26 mouse cellular contexts compared by ENCODE assay signal in genomic region chr11:102352378-102352777, GRCm38 (mm10). TPM values are rescaled to one million over a fixed set of nuclear protein-coding genes. Genes with fewer than 3 reads are reported as not detected.
DNase-seq lines count a peak whose midpoint lies in the region; ATAC-seq and TF ChIP-seq lines count a peak whose summit lies in the region.
"Had no signal": no experiment of that assay in that cellular context is flagged by ENCODE, and none has a peak within 500 bp of the region (broad histone marks: within the 10 kb centered on the region; RNA-seq: fewer than 3 reads in every experiment).

No protein-coding gene starts in this region.

- no peak for TF ChIP-seq EP300 in liver, postnatal 0 days (IDR thresholded peaks at IDR 0.05; ENCODE audit: low read depth)

- peaks cover 41% of the 10 kb centered on the region; the same call in 1 of the 2 replicates for H3K27me3 ChIP-seq in limb, embryonic 12.5 days
- peaks cover 28% of the 10 kb centered on the region for H3K27me3 ChIP-seq in limb, embryonic 10.5 days (ENCODE audit: low read depth, poor library complexity, severe bottlenecking)
- H3K27me3 ChIP-seq in liver, embryonic 13.5 days, result peaks cover 46% of the 10 kb centered on the region
- H3K27me3 ChIP-seq in liver, postnatal 0 days (ENCODE audit: insufficient read depth, low read length), result 0 out of 2 replicates have a peak, but pooled peaks cover 7% of the 10 kb centered on the region
- H3K27me3 ChIP-seq: stomach, embryonic 15.5 days had no signal

- no peak overlapping the region for H3K4me2 ChIP-seq in limb, embryonic 12.5 days
- H3K4me2 ChIP-seq in liver, embryonic 13.5 days, result peak overlapping the region; percentile 41
- H3K4me2 ChIP-seq in liver, postnatal 0 days (ENCODE audit: low read depth, low read length), result no peak overlapping the region
- H3K4me2 ChIP-seq: embryonic facial prominence, embryonic 13.5 days; forebrain, embryonic 13.5 days; limb, embryonic 15.5 days; midbrain, embryonic 11.5 days; stomach, embryonic 15.5 days had no signal

- WGBS in limb, embryonic 12.5 days, result 64% methylated on average over 5 of the region's 5 CpGs
- WGBS in limb, embryonic 10.5 days, result 62% methylated on average over 5 of the region's 5 CpGs
- 53% methylated on average over 5 of the region's 5 CpGs for WGBS in liver, embryonic 13.5 days (ENCODE audit: insufficient replicate concordance)
- 55% methylated on average over 5 of the region's 5 CpGs for WGBS in liver, postnatal 0 days (ENCODE audit: insufficient replicate concordance)

- TF ChIP-seq CTCF in liver, postnatal 0 days (IDR thresholded peaks at IDR 0.05; ENCODE audit: low read depth), result no peak

- no peak for ATAC-seq in cerebellum, adult (ENCODE audit: insufficient number of reproducible peaks, low FRiP score, low TSS enrichment)
- ATAC-seq in limb, embryonic 12.5 days (ENCODE audit: insufficient number of reproducible peaks, insufficient read depth, low FRiP score, low TSS enrichment, low read depth), result no peak
- no peak for ATAC-seq in liver, embryonic 13.5 days (ENCODE audit: low read depth)
- no peak for ATAC-seq in liver, postnatal 0 days
- ATAC-seq: forebrain, embryonic 13.5 days; hindbrain, embryonic 16.5 days; midbrain, embryonic 16.5 days had no signal

- DNase-seq in cerebellum, postnatal 25 days, result peak; percentile 20 to 45
- DNase-seq in limb, embryonic 10.5 days (ENCODE audit: low spot score), result no peak
- no peak for DNase-seq in liver, embryonic 13.5 days
- DNase-seq in liver, postnatal 0 days, result peak; percentile 36
- no peak for DNase-seq in frontal cortex, postnatal 10 days (ENCODE audit: low spot score in 2 of 2)
- DNase-seq: adrenal gland, postnatal 25 days; B cell, adult 2 months; gastrocnemius, postnatal 25 days; heart, adult 2 months; heart, postnatal 14 days; kidney, adult 18-20 months; kidney, postnatal 36 days; lung, postnatal 36 days; right cerebral cortex, postnatal 25 days; thymus, postnatal 14 days had no signal

- no peaks in the 10 kb centered on the region for H3K9me3 ChIP-seq in limb, embryonic 12.5 days
- H3K9me3 ChIP-seq in limb, embryonic 10.5 days (replicated peaks), result no peaks in the 10 kb centered on the region
- no peaks in the 10 kb centered on the region for H3K9me3 ChIP-seq in liver, embryonic 13.5 days (replicated peaks)
- no peaks in the 10 kb centered on the region for H3K9me3 ChIP-seq in liver, postnatal 0 days (ENCODE audit: low read length)
- H3K9me3 ChIP-seq: embryonic facial prominence, embryonic 13.5 days; forebrain, embryonic 13.5 days; limb, embryonic 15.5 days; stomach, embryonic 15.5 days had no signal

- no peak overlapping the region for H3K27ac ChIP-seq in limb, embryonic 12.5 days
- H3K27ac ChIP-seq in limb, embryonic 10.5 days, result no peak overlapping the region
- peak overlapping the region; percentile 80 for H3K27ac ChIP-seq in liver, embryonic 13.5 days
- H3K27ac ChIP-seq in liver, postnatal 0 days (ENCODE audit: low read depth), result no peak overlapping the region
- H3K27ac ChIP-seq: embryonic facial prominence, embryonic 13.5 days; forebrain, embryonic 13.5 days; heart, adult 2 months; layer of hippocampus, adult 2 months; limb, embryonic 15.5 days; stomach, embryonic 15.5 days had no signal

- H3K4me1 ChIP-seq in limb, embryonic 12.5 days (replicated peaks), result peaks cover 3% of the 10 kb centered on the region; the same call in 1 of the 2 replicates
- no peaks in the 10 kb centered on the region for H3K4me1 ChIP-seq in limb, embryonic 10.5 days
- peaks cover 87% of the 10 kb centered on the region for H3K4me1 ChIP-seq in liver, embryonic 13.5 days (replicated peaks)
- H3K4me1 ChIP-seq in liver, postnatal 0 days (ENCODE audit: insufficient read depth), result no peaks in the 10 kb centered on the region; the same call in 1 of the 2 replicates
- H3K4me1 ChIP-seq: embryonic facial prominence, embryonic 13.5 days; forebrain, embryonic 13.5 days; stomach, embryonic 15.5 days had no signal

- H3K4me3 ChIP-seq in limb, embryonic 12.5 days (replicated peaks), result no peak overlapping the region
- H3K4me3 ChIP-seq in limb, embryonic 10.5 days, result no peak overlapping the region
- H3K4me3 ChIP-seq in liver, embryonic 13.5 days (replicated peaks), result peak overlapping the region; percentile 28
- H3K4me3 ChIP-seq in liver, postnatal 0 days (ENCODE audit: low read depth, low read length), result no peak overlapping the region
- H3K4me3 ChIP-seq: embryonic facial prominence, embryonic 13.5 days; forebrain, embryonic 13.5 days; heart, adult 2 months; layer of hippocampus, adult 2 months; limb, embryonic 15.5 days; stomach, embryonic 15.5 days had no signal

- H3K9ac ChIP-seq in limb, embryonic 12.5 days (replicated peaks), result 0 out of 2 replicates have a peak overlapping the region, but pooled peaks have one; percentile 12
- H3K9ac ChIP-seq in liver, embryonic 13.5 days, result peak overlapping the region; percentile 51; the same call in 1 of the 2 replicates
- H3K9ac ChIP-seq in liver, postnatal 0 days (replicated peaks), result no peak overlapping the region
- H3K9ac ChIP-seq: embryonic facial prominence, embryonic 13.5 days; forebrain, embryonic 13.5 days; limb, embryonic 15.5 days; stomach, embryonic 15.5 days had no signal

- no peaks in the 10 kb centered on the region for H3K36me3 ChIP-seq in limb, embryonic 12.5 days
- no peaks in the 10 kb centered on the region for H3K36me3 ChIP-seq in limb, embryonic 10.5 days
- H3K36me3 ChIP-seq in liver, embryonic 13.5 days, result peaks cover 91% of the 10 kb centered on the region
- H3K36me3 ChIP-seq in liver, postnatal 0 days (replicated peaks; ENCODE audit: insufficient read depth, low read length), result peaks cover 75% of the 10 kb centered on the region
- H3K36me3 ChIP-seq: embryonic facial prominence, embryonic 13.5 days; limb, embryonic 15.5 days; stomach, embryonic 15.5 days had no signal

RNA-seq across cellular contexts. Expression of gene Slc4a1, which starts 13.6 kb away (rescaled TPM):
- polyA plus RNA-seq in limb, embryonic 12.5 days (2016; fragmentation: Nextera tagmentation; extraction: Ambion mirVana), result 22.6 and 25.0 TPM in 2 replicates
- polyA plus RNA-seq in limb, embryonic 10.5 days (2016; fragmentation: Nextera tagmentation; extraction: Ambion mirVana), result 34.5 and 37.2 TPM in 2 replicates
- 734 and 914 TPM in 2 replicates for polyA plus RNA-seq in liver, embryonic 13.5 days (2015; fragmentation: Nextera tagmentation; extraction: Ambion mirVana)
- polyA plus RNA-seq in liver, postnatal 0 days (2015; fragmentation: Nextera tagmentation; extraction: Ambion mirVana), result 311 and 329 TPM in 2 replicates
- polyA plus RNA-seq: urinary bladder, adult 2 months had no signal

RNA-seq across cellular contexts. Expression of gene Ubtf, which starts 32.8 kb away (rescaled TPM):
- polyA plus RNA-seq in limb, embryonic 12.5 days (2016; fragmentation: Nextera tagmentation; extraction: Ambion mirVana), result 101 TPM in 2 replicates
- 102 and 108 TPM in 2 replicates for polyA plus RNA-seq in limb, embryonic 10.5 days (2016; fragmentation: Nextera tagmentation; extraction: Ambion mirVana)
- 70.0 and 81.5 TPM in 2 replicates for polyA plus RNA-seq in liver, embryonic 13.5 days (2015; fragmentation: Nextera tagmentation; extraction: Ambion mirVana)
- polyA plus RNA-seq in liver, postnatal 0 days (2015; fragmentation: Nextera tagmentation; extraction: Ambion mirVana), result 32.4 and 32.5 TPM in 2 replicates

RNA-seq across cellular contexts. Expression of gene Rundc3a, which starts 40.8 kb away (rescaled TPM):
- polyA plus RNA-seq in limb, embryonic 12.5 days (2016; fragmentation: Nextera tagmentation; extraction: Ambion mirVana), result 1.7 and 2.3 TPM in 2 replicates
- 1.2 and 1.3 TPM in 2 replicates for polyA plus RNA-seq in limb, embryonic 10.5 days (2016; fragmentation: Nextera tagmentation; extraction: Ambion mirVana)
- polyA plus RNA-seq in liver, embryonic 13.5 days (2015; fragmentation: Nextera tagmentation; extraction: Ambion mirVana), result 1.5 and 1.7 TPM in 2 replicates
- 1.8 and 2.4 TPM in 2 replicates for polyA plus RNA-seq in liver, postnatal 0 days (2015; fragmentation: Nextera tagmentation; extraction: Ambion mirVana)

RNA-seq across cellular contexts. Expression of gene Slc25a39, which starts 55.4 kb away (rescaled TPM):
- 164 and 174 TPM in 2 replicates for polyA plus RNA-seq in limb, embryonic 12.5 days (2016; fragmentation: Nextera tagmentation; extraction: Ambion mirVana)
- 209 and 242 TPM in 2 replicates for polyA plus RNA-seq in limb, embryonic 10.5 days (2016; fragmentation: Nextera tagmentation; extraction: Ambion mirVana)
- polyA plus RNA-seq in liver, embryonic 13.5 days (2015; fragmentation: Nextera tagmentation; extraction: Ambion mirVana), result 388 and 390 TPM in 2 replicates
- polyA plus RNA-seq in liver, postnatal 0 days (2015; fragmentation: Nextera tagmentation; extraction: Ambion mirVana), result 510 and 522 TPM in 2 replicates

RNA-seq across cellular contexts. Expression of gene Atxn7l3, which starts 55.9 kb away (rescaled TPM):
- polyA plus RNA-seq in limb, embryonic 12.5 days (2016; fragmentation: Nextera tagmentation; extraction: Ambion mirVana), result 22.3 and 22.9 TPM in 2 replicates
- polyA plus RNA-seq in limb, embryonic 10.5 days (2016; fragmentation: Nextera tagmentation; extraction: Ambion mirVana), result 16.6 and 20.1 TPM in 2 replicates
- polyA plus RNA-seq in liver, embryonic 13.5 days (2015; fragmentation: Nextera tagmentation; extraction: Ambion mirVana), result 4.6 and 4.9 TPM in 2 replicates
- polyA plus RNA-seq in liver, postnatal 0 days (2015; fragmentation: Nextera tagmentation; extraction: Ambion mirVana), result 4.5 and 4.6 TPM in 2 replicates

Comparison
In these comparisons a context has a peak if more than half of its experiments do, and no peak if none do; other contexts are left out.
1. DNase-seq: peak in cerebellum, postnatal 25 days (2 of 2) and liver, postnatal 0 days (single experiment); none in limb, embryonic 10.5 days (single experiment), liver, embryonic 13.5 days (single experiment) and frontal cortex, postnatal 10 days (0 of 2).